Mouse (Mus musculus): Measurements from ENCODE around the gene Tnrc6b. TPM values are rescaled to one million over a fixed set of nuclear protein-coding genes. Genes with fewer than 3 reads are reported as not detected.

Tnrc6b gene
- 54.3 and 62.5 TPM in 2 replicates for polyA plus RNA-seq (2016; fragmentation: Nextera tagmentation; extraction: Ambion mirVana)

- Histone ChIP-seq H3K27ac (peak within 1 kb of the TSS; percentile 86), H3K36me3 (replicated peaks) (no peaks in the 10 kb centered on the region), H3K4me2 (peak within 1 kb of the TSS; percentile 98), H3K4me3 (replicated peaks) (peak within 1 kb of the TSS; percentile 85), H3K9me3 (no peaks in the 10 kb centered on the region), H3K9ac (peak within 1 kb of the TSS; percentile 82), H3K27me3 (no peaks in the 10 kb centered on the region; the same call in 1 of the 2 replicates), H3K4me1 (peaks cover 29% of the 10 kb centered on the region)
- peak; percentile 97 for ATAC-seq (ENCODE audit: low FRiP score)
- under 1% methylated on average over 39 of the region's 39 CpGs for WGBS
Measured at GRCm38 (mm10) chr15:80710608-80711363, at the start of gene Tnrc6b. Gene Tnrc6b (plus strand): TSS chr15:80711313.

GRCm38 (mm10) chr15:80664444-80664843, 46.7 kb upstream of the Tnrc6b start:
- ATAC-seq (ENCODE audit: low FRiP score), result no peak
- Histone ChIP-seq H3K4me2 (no peak overlapping the region), H3K36me3 (replicated peaks) (no peaks in the 10 kb centered on the region), H3K27me3 (peaks cover 3% of the 10 kb centered on the region), H3K4me3 (replicated peaks) (no peak overlapping the region), H3K4me1 (peaks cover under 1% of the 10 kb centered on the region; the same call in 1 of the 2 replicates), H3K27ac (no peak overlapping the region), H3K9me3 (no peaks in the 10 kb centered on the region), H3K9ac (no peak overlapping the region)
- 96% methylated on average over 4 of the region's 4 CpGs for WGBS

GRCm38 (mm10) chr15:80671295-80672252, 39.5 kb upstream of the Tnrc6b start, which contains the start of gene Fam83f:
Gene Fam83f (plus strand): TSS chr15:80671847.
- Histone ChIP-seq H3K4me2 (peak within 1 kb of the TSS; percentile 70), H3K4me1 (peaks cover 15% of the 10 kb centered on the region), H3K9me3 (no peaks in the 10 kb centered on the region), H3K4me3 (replicated peaks) (peak within 1 kb of the TSS; percentile 42), H3K36me3 (replicated peaks) (no peaks in the 10 kb centered on the region), H3K27me3 (peaks cover 55% of the 10 kb centered on the region), H3K9ac (peak within 1 kb of the TSS; percentile 21; the same call in 1 of the 2 replicates), H3K27ac (no peak within 1 kb of the TSS)
- 4% methylated on average over 83 of the region's 85 CpGs for WGBS
- peak; percentile 30; the same call in 1 of the 2 replicates for ATAC-seq (ENCODE audit: low FRiP score)

GRCm38 (mm10) chr15:80672810-80673209, 38.3 kb upstream of the Tnrc6b start:
- peaks cover 57% of the 10 kb centered on the region for H3K27me3 ChIP-seq
- no peak for ATAC-seq (ENCODE audit: low FRiP score)
- H3K9me3 ChIP-seq, result no peaks in the 10 kb centered on the region

GRCm38 (mm10) chr15:80673337-80674095, 37.6 kb upstream of the Tnrc6b start:
- H3K27me3 ChIP-seq, result peaks cover 57% of the 10 kb centered on the region
- 73% methylated on average over 4 of the region's 4 CpGs for WGBS
- H3K4me1 ChIP-seq, result peaks cover 15% of the 10 kb centered on the region

More at GRCm38 (mm10) chr15:80672810-80673209, 38.3 kb upstream of the Tnrc6b start:
- Histone ChIP-seq H3K9ac (no peak overlapping the region), H3K4me1 (peaks cover 15% of the 10 kb centered on the region), H3K4me2 (no peak overlapping the region), H3K4me3 (replicated peaks) (no peak overlapping the region), H3K27ac (no peak overlapping the region), H3K36me3 (replicated peaks) (no peaks in the 10 kb centered on the region)
- WGBS, result 77% methylated on average over 2 of the region's 2 CpGs

GRCm38 (mm10) chr15:80674700-80675099, 36.4 kb upstream of the Tnrc6b start:
- Histone ChIP-seq H3K27ac (no peak overlapping the region), H3K9ac (no peak overlapping the region), H3K27me3 (peaks cover 51% of the 10 kb centered on the region), H3K9me3 (no peaks in the 10 kb centered on the region), H3K36me3 (replicated peaks) (no peaks in the 10 kb centered on the region), H3K4me2 (no peak overlapping the region), H3K4me3 (replicated peaks) (no peak overlapping the region), H3K4me1 (peaks cover 19% of the 10 kb centered on the region)
- 84% methylated on average over 6 of the region's 6 CpGs for WGBS
- no peak for ATAC-seq (ENCODE audit: low FRiP score)

More at GRCm38 (mm10) chr15:80673337-80674095, 37.6 kb upstream of the Tnrc6b start:
- Histone ChIP-seq H3K9me3 (no peaks in the 10 kb centered on the region), H3K4me3 (replicated peaks) (no peak overlapping the region), H3K4me2 (no peak overlapping the region), H3K9ac (no peak overlapping the region), H3K27ac (no peak overlapping the region), H3K36me3 (replicated peaks) (no peaks in the 10 kb centered on the region)
- ATAC-seq (ENCODE audit: low FRiP score), result no peak

- no peaks in the 10 kb centered on the region for H3K36me3 ChIP-seq (replicated peaks)
- H3K4me3 ChIP-seq (replicated peaks), result no peak overlapping the region
- H3K27ac ChIP-seq, result 0 out of 2 replicates have a peak overlapping the region, but pooled peaks have one; percentile 19
- peaks cover 16% of the 10 kb centered on the region for H3K27me3 ChIP-seq
- H3K9me3 ChIP-seq, result no peaks in the 10 kb centered on the region
- no peak overlapping the region for H3K9ac ChIP-seq
- no peak for ATAC-seq (ENCODE audit: low FRiP score)
- no peak overlapping the region for H3K4me2 ChIP-seq
- WGBS, result 54% methylated on average over 8 of the region's 8 CpGs
- peaks cover 24% of the 10 kb centered on the region for H3K4me1 ChIP-seq
Measured at GRCm38 (mm10) chr15:80679515-80680215, 31.4 kb upstream of the Tnrc6b start.

- Histone ChIP-seq H3K27ac (no peak overlapping the region), H3K9me3 (no peaks in the 10 kb centered on the region), H3K27me3 (peaks cover 9% of the 10 kb centered on the region; the same call in 1 of the 2 replicates), H3K4me1 (peaks cover 32% of the 10 kb centered on the region), H3K4me2 (no peak overlapping the region), H3K4me3 (replicated peaks) (no peak overlapping the region), H3K36me3 (replicated peaks) (no peaks in the 10 kb centered on the region), H3K9ac (no peak overlapping the region)
- WGBS, result 72% methylated on average over 7 of the region's 7 CpGs
- ATAC-seq (ENCODE audit: low FRiP score), result no peak
Measured at GRCm38 (mm10) chr15:80680347-80681030, 30.6 kb upstream of the Tnrc6b start.

GRCm38 (mm10) chr15:80681466-80681881, 29.6 kb upstream of the Tnrc6b start:
- Histone ChIP-seq H3K4me2 (no peak overlapping the region), H3K4me3 (replicated peaks) (no peak overlapping the region), H3K9ac (no peak overlapping the region), H3K9me3 (no peaks in the 10 kb centered on the region), H3K27ac (no peak overlapping the region), H3K36me3 (replicated peaks) (no peaks in the 10 kb centered on the region), H3K4me1 (peaks cover 38% of the 10 kb centered on the region), H3K27me3 (peaks cover 9% of the 10 kb centered on the region; the same call in 1 of the 2 replicates)
- no peak for ATAC-seq (ENCODE audit: low FRiP score)
- 78% methylated on average over 4 of the region's 4 CpGs for WGBS

- Histone ChIP-seq H3K9me3 (no peaks in the 10 kb centered on the region), H3K27me3 (peaks cover 12% of the 10 kb centered on the region; the same call in 1 of the 2 replicates), H3K27ac (no peak overlapping the region), H3K36me3 (replicated peaks) (no peaks in the 10 kb centered on the region), H3K4me3 (replicated peaks) (no peak overlapping the region), H3K4me1 (peaks cover 39% of the 10 kb centered on the region), H3K4me2 (no peak overlapping the region), H3K9ac (no peak overlapping the region)
- no peak for ATAC-seq (ENCODE audit: low FRiP score)
- WGBS, result 89% methylated on average over 8 of the region's 8 CpGs
Measured at GRCm38 (mm10) chr15:80682343-80682742, 28.8 kb upstream of the Tnrc6b start.
